ENCODE assay signal across 27 mouse cellular contexts in genomic region chr11:10283553-10283952, GRCm38 (mm10).
DNase-seq lines count a peak whose midpoint lies in the region; ATAC-seq lines count a peak whose summit lies in the region.
"Had no signal": no experiment of that assay in that cellular context is flagged by ENCODE, and none has a peak within 500 bp of the region (broad histone marks: within the 10 kb centered on the region; RNA-seq: fewer than 3 reads in every experiment).

No protein-coding gene starts in this region.

- no peak overlapping the region for H3K9ac ChIP-seq in forebrain, embryonic 14.5 days (ENCODE audit: low read length)
- H3K9ac ChIP-seq in forebrain, embryonic 15.5 days (replicated peaks): no peak overlapping the region
- no peak overlapping the region for H3K9ac ChIP-seq in midbrain, embryonic 13.5 days (replicated peaks)
- H3K9ac ChIP-seq: heart, embryonic 12.5 days; hindbrain, embryonic 15.5 days; limb, embryonic 12.5 days; liver, embryonic 12.5 days; neural tube, embryonic 15.5 days; stomach, embryonic 15.5 days had no signal

- H3K4me1 ChIP-seq in forebrain, embryonic 14.5 days (ENCODE audit: control insufficient read depth, insufficient read depth, low read length): no peaks in the 10 kb centered on the region
- H3K4me1 ChIP-seq in forebrain, embryonic 15.5 days: no peaks in the 10 kb centered on the region
- 0 out of 2 replicates have a peak, but pooled peaks cover 2% of the 10 kb centered on the region for H3K4me1 ChIP-seq in midbrain, embryonic 13.5 days (replicated peaks)
- no peaks in the 10 kb centered on the region for H3K4me1 ChIP-seq in midbrain, embryonic 10.5 days
- H3K4me1 ChIP-seq: heart, embryonic 12.5 days; hindbrain, embryonic 15.5 days; limb, embryonic 12.5 days; liver, embryonic 12.5 days; neural tube, embryonic 15.5 days; stomach, embryonic 15.5 days had no signal

- no peaks in the 10 kb centered on the region for H3K27me3 ChIP-seq in forebrain, embryonic 14.5 days (replicated peaks; ENCODE audit: control insufficient read depth, insufficient read depth, low read length)
- H3K27me3 ChIP-seq in forebrain, embryonic 15.5 days: no peaks in the 10 kb centered on the region
- H3K27me3 ChIP-seq in midbrain, embryonic 13.5 days: no peaks in the 10 kb centered on the region
- H3K27me3 ChIP-seq in midbrain, embryonic 10.5 days (ENCODE audit: low read depth, poor library complexity, severe bottlenecking): no peaks in the 10 kb centered on the region
- H3K27me3 ChIP-seq: heart, embryonic 12.5 days; hindbrain, embryonic 15.5 days; limb, embryonic 12.5 days; liver, embryonic 12.5 days; neural tube, embryonic 15.5 days; stomach, embryonic 15.5 days had no signal

- no peak overlapping the region for H3K27ac ChIP-seq in forebrain, embryonic 14.5 days (ENCODE audit: low read depth, low read length)
- no peak overlapping the region for H3K27ac ChIP-seq in forebrain, embryonic 15.5 days (replicated peaks)
- no peak overlapping the region for H3K27ac ChIP-seq in midbrain, embryonic 13.5 days
- no peak overlapping the region for H3K27ac ChIP-seq in midbrain, embryonic 10.5 days (replicated peaks)
- H3K27ac ChIP-seq: hindbrain, embryonic 15.5 days; layer of hippocampus, adult 2 months; limb, embryonic 12.5 days; liver, embryonic 12.5 days; neural tube, embryonic 15.5 days; stomach, embryonic 15.5 days had no signal

- no peak for ATAC-seq in forebrain, embryonic 14.5 days
- no peak for ATAC-seq in forebrain, embryonic 15.5 days (replicated peaks)
- 0 out of 2 replicates have a peak, but pooled peaks have one; percentile 48 for ATAC-seq in midbrain, embryonic 13.5 days
- ATAC-seq: forebrain, embryonic 16.5 days; intestine, embryonic 16.5 days; liver, embryonic 12.5 days had no signal

- H3K9me3 ChIP-seq in forebrain, embryonic 14.5 days (replicated peaks; ENCODE audit: control insufficient read depth, low read length): no peaks in the 10 kb centered on the region
- H3K9me3 ChIP-seq in forebrain, embryonic 15.5 days: no peaks in the 10 kb centered on the region
- H3K9me3 ChIP-seq in midbrain, embryonic 13.5 days: no peaks in the 10 kb centered on the region
- no peaks in the 10 kb centered on the region for H3K9me3 ChIP-seq in midbrain, embryonic 10.5 days (replicated peaks)
- H3K9me3 ChIP-seq: heart, embryonic 12.5 days; hindbrain, embryonic 15.5 days; limb, embryonic 12.5 days; liver, embryonic 12.5 days; neural tube, embryonic 15.5 days; stomach, embryonic 15.5 days had no signal

- no peak overlapping the region for H3K4me3 ChIP-seq in forebrain, embryonic 14.5 days (ENCODE audit: low read depth, low read length)
- H3K4me3 ChIP-seq in forebrain, embryonic 15.5 days: no peak overlapping the region
- no peak overlapping the region for H3K4me3 ChIP-seq in midbrain, embryonic 13.5 days (replicated peaks)
- no peak overlapping the region for H3K4me3 ChIP-seq in midbrain, embryonic 10.5 days
- H3K4me3 ChIP-seq: heart, embryonic 12.5 days; hindbrain, embryonic 15.5 days; layer of hippocampus, adult 2 months; limb, embryonic 12.5 days; liver, embryonic 12.5 days; neural tube, embryonic 15.5 days; stomach, embryonic 15.5 days had no signal

- peak; percentile 3 for DNase-seq in adrenal gland, adult 2 months
- no peak for DNase-seq in adrenal gland, adult 8-10 months
- peak; percentile 4 for DNase-seq in forebrain, embryonic 14.5 days (ENCODE audit: low spot score)
- DNase-seq in midbrain, embryonic 10.5 days (ENCODE audit: low spot score): no peak
- DNase-seq in kidney, adult 9 months: no peak
- DNase-seq: cerebellum, adult 11-12 months; cerebellum, postnatal 25 days; gastrocnemius, postnatal 14 days; heart, adult 18-20 months; heart, postnatal 14 days; lung, adult 18-20 months; lung, postnatal 10 days; right cerebral cortex, adult 18-20 months; right cerebral cortex, postnatal 4 days; thymus, adult 18-20 months; thymus, postnatal 36 days had no signal

- H3K4me2 ChIP-seq in forebrain, embryonic 14.5 days (ENCODE audit: low read length): no peak overlapping the region
- no peak overlapping the region for H3K4me2 ChIP-seq in forebrain, embryonic 15.5 days (replicated peaks)
- no peak overlapping the region for H3K4me2 ChIP-seq in midbrain, embryonic 13.5 days (replicated peaks)
- H3K4me2 ChIP-seq: heart, embryonic 12.5 days; hindbrain, embryonic 15.5 days; limb, embryonic 12.5 days; liver, embryonic 12.5 days; neural tube, embryonic 15.5 days; stomach, embryonic 15.5 days had no signal

- no peaks in the 10 kb centered on the region for H3K36me3 ChIP-seq in forebrain, embryonic 14.5 days (ENCODE audit: control insufficient read depth, insufficient read depth, low read length)
- H3K36me3 ChIP-seq in forebrain, embryonic 15.5 days: no peaks in the 10 kb centered on the region
- H3K36me3 ChIP-seq in midbrain, embryonic 13.5 days: no peaks in the 10 kb centered on the region
- no peaks in the 10 kb centered on the region for H3K36me3 ChIP-seq in midbrain, embryonic 10.5 days
- H3K36me3 ChIP-seq: heart, embryonic 12.5 days; hindbrain, embryonic 15.5 days; limb, embryonic 12.5 days; liver, embryonic 12.5 days; neural tube, embryonic 15.5 days; stomach, embryonic 15.5 days had no signal

Comparison
In these comparisons a context has a peak if more than half of its experiments do, and no peak if none do; other contexts are left out.
1. DNase-seq: peak in adrenal gland, adult 2 months (single experiment) and forebrain, embryonic 14.5 days (single experiment); none in adrenal gland, adult 8-10 months (single experiment), midbrain, embryonic 10.5 days (single experiment) and kidney, adult 9 months (single experiment).